ENCODE assay signal across 11 mouse cellular contexts in the genomic region with DNA sequence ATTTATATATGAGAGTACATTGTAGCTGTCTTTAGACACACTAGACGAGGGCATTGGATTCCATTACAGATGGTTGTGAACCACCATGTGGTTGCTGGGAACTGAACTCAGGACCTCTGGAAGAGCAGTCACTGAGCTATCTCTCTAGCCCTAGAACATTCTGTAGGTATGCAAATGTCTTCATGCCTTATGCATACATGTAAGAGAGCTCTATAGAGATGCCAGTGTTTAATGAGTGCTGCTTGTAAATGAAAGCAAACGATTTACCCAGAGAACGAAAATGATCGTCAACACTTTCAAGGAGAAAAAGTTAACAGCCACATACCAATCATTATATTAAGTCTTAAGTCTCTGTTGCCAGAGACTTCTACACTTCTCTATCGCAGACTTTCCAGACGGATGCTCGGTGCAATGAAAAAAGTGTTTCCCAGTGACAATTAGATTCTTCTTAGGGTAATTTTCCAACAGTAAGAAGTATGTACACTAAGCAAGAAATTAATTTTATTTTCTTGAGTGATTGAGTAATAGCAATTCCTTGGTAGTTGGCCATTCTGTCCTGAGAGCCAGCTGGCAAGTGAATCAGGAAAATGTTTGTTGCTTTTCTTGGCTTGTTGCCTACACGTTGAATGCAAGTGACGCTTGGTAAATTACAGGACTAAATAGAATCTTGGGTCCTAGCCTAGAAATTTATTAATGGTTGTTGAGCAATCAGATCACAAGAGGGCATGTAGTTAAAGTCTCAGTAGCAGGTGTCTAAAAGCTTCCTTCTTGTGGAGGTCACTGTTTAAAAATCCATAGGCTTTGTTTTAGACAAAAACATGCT.
A peak's percentile ranks its signal among the peaks of the same experiment; 100 is the strongest.
DNase-seq lines count a peak whose midpoint lies in the region; ATAC-seq and TF ChIP-seq lines count a peak whose summit lies in the region.
"Had no signal": no experiment of that assay in that cellular context is flagged by ENCODE, and none has a peak within 500 bp of the region (broad histone marks: within the 10 kb centered on the region; RNA-seq: fewer than 3 reads in every experiment).

No protein-coding gene starts in this region.

- no peak overlapping the region for H3K4me2 ChIP-seq in hindbrain, postnatal 0 days (ENCODE audit: low read depth, low read length)
- no peak overlapping the region for H3K4me2 ChIP-seq in forebrain, embryonic 14.5 days (ENCODE audit: low read length)
- H3K4me2 ChIP-seq: embryonic facial prominence, embryonic 15.5 days; limb, embryonic 15.5 days had no signal

- 34% methylated on average over 9 of the region's 9 CpGs for whole genome bisulfite sequencing in hindbrain, postnatal 0 days
- 92% methylated on average over 9 of the region's 9 CpGs for WGBS in hindbrain, embryonic 10.5 days
- WGBS in forebrain, embryonic 14.5 days, result 25% methylated on average over 9 of the region's 9 CpGs
- 48% methylated on average over 9 of the region's 9 CpGs for WGBS in lung, adult 2 months

- no peaks in the 10 kb centered on the region for H3K36me3 ChIP-seq in hindbrain, postnatal 0 days (ENCODE audit: insufficient read depth, low read length)
- no peaks in the 10 kb centered on the region for H3K36me3 ChIP-seq in hindbrain, embryonic 10.5 days
- no peaks in the 10 kb centered on the region for H3K36me3 ChIP-seq in forebrain, embryonic 14.5 days (ENCODE audit: control insufficient read depth, insufficient read depth, low read length)
- H3K36me3 ChIP-seq: embryonic facial prominence, embryonic 15.5 days; G1E; limb, embryonic 15.5 days had no signal

- peak; percentile 86 for DNase-seq in hindbrain, postnatal 0 days (ENCODE audit: low spot score)
- DNase-seq in hindbrain, embryonic 10.5 days (ENCODE audit: low spot score), result no peak
- peak; percentile 56 for DNase-seq in adrenal gland, postnatal 10 days
- DNase-seq in forebrain, embryonic 14.5 days (ENCODE audit: low spot score), result peak; percentile 96
- peak; percentile 6 for DNase-seq in lung, adult 2 months
- no peak for DNase-seq in frontal cortex, postnatal 10 days (ENCODE audit: low spot score in 2 of 2)
- DNase-seq in spleen, postnatal 4 days (ENCODE audit: low spot score in 2 of 2), result no peak

- no peak overlapping the region for H3K4me3 ChIP-seq in hindbrain, postnatal 0 days (ENCODE audit: low read length)
- H3K4me3 ChIP-seq in hindbrain, embryonic 10.5 days, result no peak overlapping the region
- H3K4me3 ChIP-seq in forebrain, embryonic 14.5 days (ENCODE audit: low read depth, low read length), result no peak overlapping the region
- H3K4me3 ChIP-seq in lung, adult 2 months (replicated peaks; ENCODE audit: extremely low read depth, low read depth, low read length), result no peak overlapping the region
- H3K4me3 ChIP-seq: embryonic facial prominence, embryonic 15.5 days; limb, embryonic 15.5 days had no signal

- H3K27me3 ChIP-seq in hindbrain, postnatal 0 days (ENCODE audit: insufficient read depth, low read length), result no peaks in the 10 kb centered on the region
- H3K27me3 ChIP-seq in hindbrain, embryonic 10.5 days (ENCODE audit: insufficient read depth, poor library complexity, severe bottlenecking), result no peaks in the 10 kb centered on the region
- H3K27me3 ChIP-seq in forebrain, embryonic 14.5 days (replicated peaks; ENCODE audit: control insufficient read depth, insufficient read depth, low read length), result no peaks in the 10 kb centered on the region
- H3K27me3 ChIP-seq: embryonic facial prominence, embryonic 15.5 days; limb, embryonic 15.5 days had no signal

- TF ChIP-seq CTCF in hindbrain, postnatal 0 days (IDR thresholded peaks at IDR 0.05; ENCODE audit: low read depth), result no peak
- no peak for TF ChIP-seq CTCF in lung, adult 2 months (IDR thresholded peaks at IDR 0.05; ENCODE audit: insufficient read depth, low read length)

- H3K4me1 ChIP-seq in hindbrain, postnatal 0 days (ENCODE audit: insufficient read depth, low read length), result no peaks in the 10 kb centered on the region
- no peaks in the 10 kb centered on the region for H3K4me1 ChIP-seq in hindbrain, embryonic 10.5 days (replicated peaks)
- H3K4me1 ChIP-seq in forebrain, embryonic 14.5 days (ENCODE audit: control insufficient read depth, insufficient read depth, low read length), result peaks cover 8% of the 10 kb centered on the region
- no peaks in the 10 kb centered on the region for H3K4me1 ChIP-seq in lung, adult 2 months (ENCODE audit: control insufficient read depth, insufficient read depth, low read length)
- H3K4me1 ChIP-seq: embryonic facial prominence, embryonic 15.5 days had no signal

- no peaks in the 10 kb centered on the region for H3K9me3 ChIP-seq in hindbrain, postnatal 0 days (ENCODE audit: low read length)
- no peaks in the 10 kb centered on the region for H3K9me3 ChIP-seq in hindbrain, embryonic 10.5 days
- no peaks in the 10 kb centered on the region for H3K9me3 ChIP-seq in forebrain, embryonic 14.5 days (replicated peaks; ENCODE audit: control insufficient read depth, low read length)
- H3K9me3 ChIP-seq: embryonic facial prominence, embryonic 15.5 days; limb, embryonic 15.5 days had no signal

- H3K9ac ChIP-seq in hindbrain, postnatal 0 days (replicated peaks; ENCODE audit: low read length), result no peak overlapping the region
- no peak overlapping the region for H3K9ac ChIP-seq in forebrain, embryonic 14.5 days (ENCODE audit: low read length)
- H3K9ac ChIP-seq: embryonic facial prominence, embryonic 15.5 days; limb, embryonic 15.5 days had no signal

- ATAC-seq in hindbrain, postnatal 0 days, result no peak
- ATAC-seq in forebrain, embryonic 14.5 days, result peak; percentile 78
- no peak for ATAC-seq in frontal cortex, adult (ENCODE audit: low TSS enrichment)

- no peak overlapping the region for H3K27ac ChIP-seq in hindbrain, postnatal 0 days
- H3K27ac ChIP-seq in hindbrain, embryonic 10.5 days, result no peak overlapping the region
- peak overlapping the region; percentile 52; the same call in 1 of the 2 replicates for H3K27ac ChIP-seq in forebrain, embryonic 14.5 days (ENCODE audit: low read depth, low read length)
- H3K27ac ChIP-seq: embryonic facial prominence, embryonic 15.5 days; limb, embryonic 15.5 days had no signal

- TF ChIP-seq POLR2A in lung, adult 2 months (IDR thresholded peaks at IDR 0.05; ENCODE audit: borderline replicate concordance, extremely low read depth, low read depth, low read length), result no peak

Comparison
In these comparisons a context has a peak if more than half of its experiments do, and no peak if none do; other contexts are left out.
1. DNase-seq: peak in hindbrain, postnatal 0 days (single experiment), adrenal gland, postnatal 10 days (single experiment), forebrain, embryonic 14.5 days (single experiment) and lung, adult 2 months (single experiment); none in hindbrain, embryonic 10.5 days (single experiment), frontal cortex, postnatal 10 days (0 of 2) and spleen, postnatal 4 days (0 of 2).